Mouse (Mus musculus) R1 (cell line): ENCODE measurements at regions not wholly inside any gene's neighbourhood (a gene's known extent, or its start where the extent isn't known, plus 50 kb on each side); places are given as distances from the start of the nearest gene placed in this dataset.
"Not testable (repeated sequence)": the region's sequence is repeated elsewhere in the genome, so short reads cannot be mapped to it uniquely, and the experiment has no call there.

Source experiments
- DNase-seq: peaks from one replicate; pipeline ENCODE4 v3.0.0-alpha.2; 2018; ENCODE audit warnings: low read depth, low spot score

GRCm38 (mm10) chr8:34305542-34306485, 194.3 kb upstream of the Gm10131 start:
- no peak for DNase-seq

GRCm38 (mm10) chr8:34303815-34304214, 192.3 kb upstream of the Gm10131 start:
- no peak for DNase-seq

- peak; percentile 20 for DNase-seq
Measured at GRCm38 (mm10) chr8:34300331-34300903, 188.9 kb upstream of the Gm10131 start.

- DNase-seq = no peak
Measured at GRCm38 (mm10) chr8:34294721-34295120, 183.2 kb upstream of the Gm10131 start.

- DNase-seq = no peak
Measured at GRCm38 (mm10) chr8:34290670-34291069, 179.1 kb upstream of the Gm10131 start.

- DNase-seq = peak; percentile 25
Measured at GRCm38 (mm10) chr8:34287801-34288200, 176.3 kb upstream of the Gm10131 start.

GRCm38 (mm10) chr8:34284576-34284975, 173.0 kb upstream of the Gm10131 start:
- no peak for DNase-seq

GRCm38 (mm10) chr8:34280433-34280832, 168.9 kb upstream of the Gm10131 start:
- DNase-seq = no peak

GRCm38 (mm10) chr8:34275977-34276660, 164.6 kb upstream of the Gm10131 start:
- DNase-seq = no peak

- not testable (repeated sequence) for DNase-seq
Measured at GRCm38 (mm10) chr8:34274796-34275195, 163.3 kb upstream of the Gm10131 start.

- no peak for DNase-seq
Measured at GRCm38 (mm10) chr8:34274171-34274570, 162.6 kb upstream of the Gm10131 start.

- no peak for DNase-seq
Measured at GRCm38 (mm10) chr8:34269848-34270247, 158.3 kb upstream of the Gm10131 start.

- DNase-seq = peak; percentile 53
Measured at GRCm38 (mm10) chr8:34268806-34269520, 157.4 kb upstream of the Gm10131 start.

- no peak for DNase-seq
Measured at GRCm38 (mm10) chr8:34254978-34255377, 143.4 kb upstream of the Gm10131 start.

GRCm38 (mm10) chr8:34251934-34252333, 140.4 kb upstream of the Gm10131 start:
- DNase-seq = no peak

GRCm38 (mm10) chr8:34239346-34239900, 127.9 kb upstream of the Gm10131 start:
- DNase-seq = no peak

GRCm38 (mm10) chr8:34233705-34234104, 122.2 kb upstream of the Gm10131 start:
- DNase-seq = no peak

GRCm38 (mm10) chr8:34229477-34229876, 117.9 kb upstream of the Gm10131 start:
- DNase-seq = no peak

- DNase-seq = no peak
Measured at GRCm38 (mm10) chr8:34225011-34225890, 113.7 kb upstream of the Gm10131 start.

- no peak for DNase-seq
Measured at GRCm38 (mm10) chr8:34222187-34222586, 110.7 kb upstream of the Gm10131 start.
